Mouse (Mus musculus): Measurements from ENCODE around the gene Tshz2. TPM values are rescaled to one million over a fixed set of nuclear protein-coding genes. Genes with fewer than 3 reads are reported as not detected.

Gene Tshz2
- polyA plus RNA-seq, 1 experiment from 2014 or later = 14.8 TPM

- H3K4me2 ChIP-seq (replicated peaks; ENCODE audit: low read depth, low read length) = no peak overlapping the region
- H3K27me3 ChIP-seq (ENCODE audit: control insufficient read depth, insufficient read depth, low read length) = no peaks in the 10 kb centered on the region
- H3K4me1 ChIP-seq (ENCODE audit: control insufficient read depth, insufficient read depth, low read length) = no peaks in the 10 kb centered on the region
- 64% methylated on average over 9 of the region's 9 CpGs for WGBS
- H3K4me3 ChIP-seq (ENCODE audit: low read length) = no peak overlapping the region
- H3K9ac ChIP-seq (ENCODE audit: low read depth, low read length) = no peak overlapping the region
- H3K9me3 ChIP-seq (ENCODE audit: control insufficient read depth, low read length) = peaks cover 3% of the 10 kb centered on the region; the same call in 1 of the 2 replicates
- peak; percentile 48 for ATAC-seq (ENCODE audit: low FRiP score, low TSS enrichment)
- H3K27ac ChIP-seq (ENCODE audit: low read depth, low read length) = peak overlapping the region; percentile 17; the same call in 1 of the 2 replicates
- H3K36me3 ChIP-seq (ENCODE audit: control insufficient read depth, insufficient read depth, low read length) = no peaks in the 10 kb centered on the region
Measured at GRCm38 (mm10) chr2:170046371-170047145, 413.7 kb downstream of the Tshz2 start.

GRCm38 (mm10) chr2:170048831-170049230 lies 416.0 kb downstream of the Tshz2 start:
- WGBS = 68% methylated on average over 1 of the region's 1 CpGs
- ATAC-seq (ENCODE audit: low FRiP score, low TSS enrichment) = no peak
- Histone ChIP-seq H3K27ac (ENCODE audit: low read depth, low read length) (no peak overlapping the region), H3K27me3 (ENCODE audit: control insufficient read depth, insufficient read depth, low read length) (no peaks in the 10 kb centered on the region), H3K9me3 (ENCODE audit: control insufficient read depth, low read length) (peaks cover 3% of the 10 kb centered on the region; the same call in 1 of the 2 replicates), H3K9ac (ENCODE audit: low read depth, low read length) (no peak overlapping the region), H3K4me2 (replicated peaks; ENCODE audit: low read depth, low read length) (no peak overlapping the region), H3K4me3 (ENCODE audit: low read length) (no peak overlapping the region), H3K36me3 (ENCODE audit: control insufficient read depth, insufficient read depth, low read length) (no peaks in the 10 kb centered on the region), H3K4me1 (ENCODE audit: control insufficient read depth, insufficient read depth, low read length) (no peaks in the 10 kb centered on the region)

GRCm38 (mm10) chr2:170050651-170051050 lies 417.8 kb downstream of the Tshz2 start:
- H3K9ac ChIP-seq (ENCODE audit: low read depth, low read length) = no peak overlapping the region
- no peak overlapping the region for H3K4me2 ChIP-seq (replicated peaks; ENCODE audit: low read depth, low read length)
- peaks cover 3% of the 10 kb centered on the region; the same call in 1 of the 2 replicates for H3K9me3 ChIP-seq (ENCODE audit: control insufficient read depth, low read length)
- ATAC-seq (ENCODE audit: low FRiP score, low TSS enrichment) = no peak
- H3K27ac ChIP-seq (ENCODE audit: low read depth, low read length) = no peak overlapping the region
- H3K27me3 ChIP-seq (ENCODE audit: control insufficient read depth, insufficient read depth, low read length) = no peaks in the 10 kb centered on the region
- no peaks in the 10 kb centered on the region for H3K36me3 ChIP-seq (ENCODE audit: control insufficient read depth, insufficient read depth, low read length)
- H3K4me3 ChIP-seq (ENCODE audit: low read length) = no peak overlapping the region
- H3K4me1 ChIP-seq (ENCODE audit: control insufficient read depth, insufficient read depth, low read length) = no peaks in the 10 kb centered on the region
- WGBS = 53% methylated on average over 5 of the region's 5 CpGs

GRCm38 (mm10) chr2:170051441-170051840 lies 418.6 kb downstream of the Tshz2 start:
- H3K4me2 ChIP-seq (replicated peaks; ENCODE audit: low read depth, low read length) = no peak overlapping the region
- 91% methylated on average over 6 of the region's 6 CpGs for WGBS
- H3K27me3 ChIP-seq (ENCODE audit: control insufficient read depth, insufficient read depth, low read length) = no peaks in the 10 kb centered on the region
- ATAC-seq (ENCODE audit: low FRiP score, low TSS enrichment) = no peak
- no peak overlapping the region for H3K9ac ChIP-seq (ENCODE audit: low read depth, low read length)
- H3K4me3 ChIP-seq (ENCODE audit: low read length) = no peak overlapping the region
- H3K9me3 ChIP-seq (ENCODE audit: control insufficient read depth, low read length) = peaks cover 3% of the 10 kb centered on the region; the same call in 1 of the 2 replicates
- H3K36me3 ChIP-seq (ENCODE audit: control insufficient read depth, insufficient read depth, low read length) = no peaks in the 10 kb centered on the region
- H3K27ac ChIP-seq (ENCODE audit: low read depth, low read length) = no peak overlapping the region
- no peaks in the 10 kb centered on the region for H3K4me1 ChIP-seq (ENCODE audit: control insufficient read depth, insufficient read depth, low read length)

DNA sequence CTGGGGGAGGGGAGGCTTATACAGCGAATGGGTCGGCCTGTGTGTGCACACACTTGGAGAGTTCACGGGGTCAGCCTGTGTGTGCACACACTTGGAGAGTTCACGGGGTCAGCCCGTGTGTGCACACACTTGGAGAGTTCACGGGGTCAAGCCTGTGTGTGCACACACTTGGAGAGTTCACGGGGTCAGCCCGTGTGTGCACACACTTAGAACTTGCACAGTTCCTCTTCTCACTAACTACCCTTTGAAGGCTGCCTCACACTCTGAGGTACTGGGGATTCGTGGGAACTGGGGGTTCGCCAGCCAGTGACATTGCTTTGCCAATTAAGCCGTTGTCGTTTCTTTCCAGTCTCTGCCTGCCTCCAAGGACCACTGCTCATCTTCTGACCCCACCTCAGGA lies 422.1 kb downstream of the Tshz2 start:
- 76% methylated on average over 12 of the region's 12 CpGs for WGBS
- H3K27ac ChIP-seq (ENCODE audit: low read depth, low read length) = no peak overlapping the region
- H3K4me3 ChIP-seq (ENCODE audit: low read length) = no peak overlapping the region

GRCm38 (mm10) chr2:170055413-170055812 lies 422.6 kb downstream of the Tshz2 start:
- no peak for ATAC-seq (ENCODE audit: low FRiP score, low TSS enrichment)
- Histone ChIP-seq H3K27me3 (ENCODE audit: control insufficient read depth, insufficient read depth, low read length) (no peaks in the 10 kb centered on the region), H3K4me1 (ENCODE audit: control insufficient read depth, insufficient read depth, low read length) (no peaks in the 10 kb centered on the region), H3K27ac (ENCODE audit: low read depth, low read length) (no peak overlapping the region), H3K9ac (ENCODE audit: low read depth, low read length) (no peak overlapping the region), H3K9me3 (ENCODE audit: control insufficient read depth, low read length) (no peaks in the 10 kb centered on the region), H3K4me2 (replicated peaks; ENCODE audit: low read depth, low read length) (no peak overlapping the region), H3K4me3 (ENCODE audit: low read length) (no peak overlapping the region), H3K36me3 (ENCODE audit: control insufficient read depth, insufficient read depth, low read length) (no peaks in the 10 kb centered on the region)
- WGBS = 36% methylated on average over 9 of the region's 9 CpGs

More for the DNA sequence above, 422.1 kb downstream of the Tshz2 start:
- H3K27me3 ChIP-seq (ENCODE audit: control insufficient read depth, insufficient read depth, low read length) = no peaks in the 10 kb centered on the region
- H3K9ac ChIP-seq (ENCODE audit: low read depth, low read length) = no peak overlapping the region
- H3K4me2 ChIP-seq (replicated peaks; ENCODE audit: low read depth, low read length) = no peak overlapping the region
- H3K9me3 ChIP-seq (ENCODE audit: control insufficient read depth, low read length) = no peaks in the 10 kb centered on the region
- ATAC-seq (ENCODE audit: low FRiP score, low TSS enrichment) = no peak
- no peaks in the 10 kb centered on the region for H3K4me1 ChIP-seq (ENCODE audit: control insufficient read depth, insufficient read depth, low read length)
- no peaks in the 10 kb centered on the region for H3K36me3 ChIP-seq (ENCODE audit: control insufficient read depth, insufficient read depth, low read length)

- 57% methylated on average over 14 of the region's 14 CpGs for WGBS
- H3K4me1 ChIP-seq (ENCODE audit: control insufficient read depth, insufficient read depth, low read length) = no peaks in the 10 kb centered on the region
- H3K27ac ChIP-seq (ENCODE audit: low read depth, low read length) = no peak overlapping the region
- H3K9ac ChIP-seq (ENCODE audit: low read depth, low read length) = no peak overlapping the region
- H3K4me3 ChIP-seq (ENCODE audit: low read length) = no peak overlapping the region
- H3K4me2 ChIP-seq (replicated peaks; ENCODE audit: low read depth, low read length) = no peak overlapping the region
- ATAC-seq (ENCODE audit: low FRiP score, low TSS enrichment) = no peak
- H3K36me3 ChIP-seq (ENCODE audit: control insufficient read depth, insufficient read depth, low read length) = no peaks in the 10 kb centered on the region
- no peaks in the 10 kb centered on the region for H3K27me3 ChIP-seq (ENCODE audit: control insufficient read depth, insufficient read depth, low read length)
- no peaks in the 10 kb centered on the region for H3K9me3 ChIP-seq (ENCODE audit: control insufficient read depth, low read length)
Measured at GRCm38 (mm10) chr2:170058774-170059173, 426.0 kb downstream of the Tshz2 start.

- H3K9ac ChIP-seq (ENCODE audit: low read depth, low read length) = no peak overlapping the region
- ATAC-seq (ENCODE audit: low FRiP score, low TSS enrichment) = no peak
- H3K36me3 ChIP-seq (ENCODE audit: control insufficient read depth, insufficient read depth, low read length) = no peaks in the 10 kb centered on the region
- H3K4me2 ChIP-seq (replicated peaks; ENCODE audit: low read depth, low read length) = no peak overlapping the region
- H3K27me3 ChIP-seq (ENCODE audit: control insufficient read depth, insufficient read depth, low read length) = no peaks in the 10 kb centered on the region
- H3K27ac ChIP-seq (ENCODE audit: low read depth, low read length) = no peak overlapping the region
- no peaks in the 10 kb centered on the region for H3K9me3 ChIP-seq (ENCODE audit: control insufficient read depth, low read length)
- WGBS = 72% methylated on average over 4 of the region's 4 CpGs
- no peak overlapping the region for H3K4me3 ChIP-seq (ENCODE audit: low read length)
- H3K4me1 ChIP-seq (ENCODE audit: control insufficient read depth, insufficient read depth, low read length) = no peaks in the 10 kb centered on the region
Measured at GRCm38 (mm10) chr2:170060066-170060465, 427.3 kb downstream of the Tshz2 start.

DNA sequence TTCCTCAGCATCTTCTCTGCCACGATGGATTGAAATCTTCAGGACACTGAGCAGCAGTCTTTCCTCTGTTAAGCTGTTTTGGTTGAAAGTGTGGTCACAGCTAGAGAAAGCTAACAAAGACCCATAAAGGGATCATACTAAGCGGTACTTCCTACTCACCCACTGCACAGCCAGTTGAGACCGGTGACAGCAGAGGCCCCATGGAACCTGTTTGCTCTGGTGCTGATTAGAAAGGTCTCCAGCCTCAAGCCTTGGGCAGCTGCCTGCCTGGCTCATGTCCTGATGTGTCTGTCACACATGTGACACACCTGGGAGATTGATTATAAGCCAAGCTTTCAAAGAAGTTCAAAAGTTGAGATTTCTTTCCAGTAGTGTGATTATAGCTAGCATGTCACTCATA lies 429.6 kb downstream of the Tshz2 start:
- Histone ChIP-seq H3K27me3 (ENCODE audit: control insufficient read depth, insufficient read depth, low read length) (no peaks in the 10 kb centered on the region), H3K4me1 (ENCODE audit: control insufficient read depth, insufficient read depth, low read length) (no peaks in the 10 kb centered on the region), H3K27ac (ENCODE audit: low read depth, low read length) (no peak overlapping the region), H3K4me2 (replicated peaks; ENCODE audit: low read depth, low read length) (no peak overlapping the region), H3K4me3 (ENCODE audit: low read length) (no peak overlapping the region), H3K36me3 (ENCODE audit: control insufficient read depth, insufficient read depth, low read length) (no peaks in the 10 kb centered on the region), H3K9ac (ENCODE audit: low read depth, low read length) (no peak overlapping the region), H3K9me3 (ENCODE audit: control insufficient read depth, low read length) (no peaks in the 10 kb centered on the region; the same call in 1 of the 2 replicates)
- ATAC-seq (ENCODE audit: low FRiP score, low TSS enrichment) = no peak
- WGBS = 82% methylated on average over 3 of the region's 3 CpGs

All from kidney, embryonic 14.5 days (tissue).